Mouse (Mus musculus) G1E (cell line): ENCODE results near the gene Dlx3. TPM values are rescaled to one million over a fixed set of nuclear protein-coding genes. Genes with fewer than 3 reads are reported as not detected.

Source experiments
- ATAC-seq: 2 replicates; pipeline ENCODE4 v1.8.0; 2016; ENCODE audit warnings: mild to moderate bottlenecking; ENCODE audit not compliant: insufficient number of reproducible peaks, poor library complexity, low FRiP score, severe bottlenecking; ENCODE audit errors: extremely low read depth
- DNase-seq: peaks from one replicate; pipeline ENCODE4 v3.0.0; 2012; ENCODE audit warnings: low spot score
- H3K27me3 ChIP-seq: 2 replicates; pipeline ENCODE4 v1.6.1; 2012; ENCODE audit warnings: mild to moderate bottlenecking, low read length, inconsistent platforms; ENCODE audit not compliant: insufficient read depth
- H3K36me3 ChIP-seq: replicated peaks from 2 replicates; pipeline ENCODE3; 2012; ENCODE audit warnings: mild to moderate bottlenecking, inconsistent platforms
- H3K4me1 ChIP-seq: 2 replicates; pipeline ENCODE4 v1.6.1; 2012; ENCODE audit warnings: low read depth, low read length, inconsistent platforms, mixed read lengths; ENCODE audit not compliant: insufficient read depth
- H3K4me3 ChIP-seq: 2 replicates; pipeline ENCODE4 v1.5.1; 2012; ENCODE audit warnings: low read depth, mild to moderate bottlenecking, inconsistent platforms, low read length, moderate library complexity, mixed read lengths
- H3K9me3 ChIP-seq: replicated peaks from 2 replicates; pipeline ENCODE4 v1.6.1; 2012; ENCODE audit warnings: inconsistent platforms
- CTCF ChIP-seq: IDR thresholded peaks from 2 replicates; pipeline ENCODE4 v1.5.1; 2012; ENCODE audit warnings: low read depth, low read length, inconsistent platforms, mixed read lengths
- GATA1 ChIP-seq: IDR thresholded peaks from 2 replicates; pipeline ENCODE4 v1.6.1; 2012; ENCODE audit warnings: borderline replicate concordance, low read length, inconsistent platforms, mixed read lengths
- GATA2 ChIP-seq: IDR thresholded peaks from 2 replicates; pipeline ENCODE4 v1.6.1; 2012; ENCODE audit warnings: low read depth, low read length, inconsistent platforms, borderline replicate concordance
- POLR2AphosphoS5 ChIP-seq: IDR thresholded peaks from 2 replicates; pipeline ENCODE4 v1.6.1; 2012; ENCODE audit warnings: low read depth, low read length, inconsistent platforms; ENCODE audit not compliant: insufficient replicate concordance
- TAL1 ChIP-seq: conservative IDR thresholded peaks from 2 replicates; pipeline ENCODE4 v1.6.1; 2012; ENCODE audit warnings: low read depth, low read length, inconsistent platforms, mixed read lengths
- polyA plus RNA-seq: library from polyadenylated mRNA; stranded (reverse); fragments of >175 nt; gene quantifications from 2 replicates; pipeline ENCODE4 v1.2.3, GENCODE M21; 2012
- total RNA-seq, 2 experiments: library from RNA; stranded (forward) in 1 of 2; stranded (reverse) in 1 of 2; fragments of 200-1000 nt in 1 of 2; fragments of >200 nt in 1 of 2; fragmentation: Nextera tagmentation in 1 of 2; gene quantifications; 2 replicates each; pipeline ENCODE4 v1.2.3; 2014 to 2017

The Dlx3 gene
- total RNA-seq (2014; fragmentation: Nextera tagmentation) (not detected in 2 replicates), total RNA-seq (2017) (0.11 TPM in 1 of 2 replicates, not detected in the other), polyA plus RNA-seq (not detected in 2 replicates)

DNA sequence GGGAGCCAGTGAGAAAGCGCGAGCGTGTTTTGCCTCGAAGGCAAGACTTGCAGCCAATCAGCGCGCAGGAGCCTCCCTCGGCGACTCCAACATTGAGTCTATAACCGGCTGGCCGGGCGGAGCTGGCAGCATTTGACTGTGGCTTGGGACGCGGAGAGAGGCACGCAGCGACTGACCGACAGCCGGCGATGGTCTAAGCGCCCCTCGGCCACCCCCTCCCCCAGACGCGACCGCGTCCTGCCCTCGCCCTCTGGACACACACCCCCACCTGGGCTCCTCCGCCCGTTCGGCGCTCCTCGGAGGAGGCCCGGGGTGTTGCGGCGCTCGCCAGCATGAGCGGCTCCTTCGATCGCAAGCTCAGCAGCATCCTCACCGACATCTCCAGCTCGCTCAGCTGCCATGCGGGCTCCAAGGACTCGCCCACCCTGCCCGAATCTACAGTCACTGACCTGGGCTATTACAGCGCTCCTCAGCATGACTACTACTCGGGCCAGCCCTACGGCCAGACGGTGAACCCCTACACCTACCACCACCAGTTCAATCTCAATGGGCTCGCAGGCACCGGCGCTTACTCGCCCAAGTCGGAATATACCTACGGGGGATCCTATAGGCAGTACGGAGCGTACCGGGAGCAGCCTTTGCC lies at the start of gene Dlx3:
Dlx3 (plus strand) TSS at position 130 of the 643 bp plus-strand sequence.
- no peaks in the 10 kb centered on the region for H3K36me3 ChIP-seq
- no peak for DNase-seq
- ATAC-seq, result no peak
- H3K4me3 ChIP-seq, result no peak within 1 kb of the TSS
- peaks cover 3% of the 10 kb centered on the region for H3K4me1 ChIP-seq
- H3K27me3 ChIP-seq, result peaks cover 30% of the 10 kb centered on the region
- TF ChIP-seq POLR2AphosphoS5 (no peak), TAL1 (no peak), CTCF (no peak), GATA2 (no peak), GATA1 (no peak)
- H3K9me3 ChIP-seq, result no peaks in the 10 kb centered on the region

DNA sequence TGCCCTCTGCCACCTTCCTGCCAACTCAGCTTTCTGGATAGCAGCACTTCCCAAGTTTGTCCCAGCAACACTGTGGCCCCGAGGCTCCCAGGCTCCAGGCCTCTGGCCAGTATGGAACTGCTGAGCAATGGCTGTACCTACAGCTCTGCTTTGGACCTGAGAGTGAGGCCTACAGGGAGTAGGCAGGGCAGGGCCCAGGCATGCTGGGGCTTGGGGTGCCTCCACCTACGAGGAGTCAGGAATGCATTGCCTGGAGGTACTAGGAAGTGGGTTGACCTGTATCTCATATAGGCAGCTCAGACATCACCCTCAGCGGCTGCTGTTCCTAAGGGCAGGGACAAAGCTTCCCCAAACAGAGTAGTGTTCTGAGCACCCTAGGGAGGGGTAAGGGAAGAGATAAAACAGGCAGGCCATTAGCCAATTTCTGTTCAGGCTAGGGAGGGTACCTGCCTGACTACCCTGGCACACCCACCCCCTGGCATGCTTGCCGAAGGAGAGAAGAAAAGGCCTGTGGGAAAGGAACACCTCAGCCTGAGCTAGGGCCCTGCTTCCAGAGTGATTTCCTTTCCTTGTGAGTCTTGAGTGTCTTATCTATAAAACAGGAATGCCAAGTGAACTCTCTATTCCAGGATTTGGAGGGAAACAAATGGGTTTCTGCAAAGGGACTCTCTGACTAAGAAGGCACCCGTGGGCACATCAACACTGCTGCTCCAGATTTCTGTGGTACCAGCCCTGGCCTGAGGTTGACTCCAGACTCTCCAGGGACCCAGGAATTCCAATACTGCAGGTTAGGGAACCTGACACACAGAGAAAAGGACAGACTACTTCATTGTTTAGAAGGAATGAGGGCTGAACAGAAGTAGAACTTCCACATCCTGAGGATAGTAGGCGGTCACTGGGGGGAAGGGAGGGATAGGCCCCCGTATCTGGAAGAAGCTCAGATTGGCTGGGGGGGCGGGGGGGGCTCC lies 49.5 kb upstream of the Dlx3 start:
- DNase-seq (no peak), ATAC-seq (no peak)
- peaks cover 46% of the 10 kb centered on the region for H3K27me3 ChIP-seq
- no peak overlapping the region for H3K4me3 ChIP-seq
- no peaks in the 10 kb centered on the region for H3K9me3 ChIP-seq
- no peaks in the 10 kb centered on the region for H3K36me3 ChIP-seq
- TF ChIP-seq GATA1 (no peak), TAL1 (no peak), CTCF (no peak)
- H3K4me1 ChIP-seq, result no peaks in the 10 kb centered on the region

DNA sequence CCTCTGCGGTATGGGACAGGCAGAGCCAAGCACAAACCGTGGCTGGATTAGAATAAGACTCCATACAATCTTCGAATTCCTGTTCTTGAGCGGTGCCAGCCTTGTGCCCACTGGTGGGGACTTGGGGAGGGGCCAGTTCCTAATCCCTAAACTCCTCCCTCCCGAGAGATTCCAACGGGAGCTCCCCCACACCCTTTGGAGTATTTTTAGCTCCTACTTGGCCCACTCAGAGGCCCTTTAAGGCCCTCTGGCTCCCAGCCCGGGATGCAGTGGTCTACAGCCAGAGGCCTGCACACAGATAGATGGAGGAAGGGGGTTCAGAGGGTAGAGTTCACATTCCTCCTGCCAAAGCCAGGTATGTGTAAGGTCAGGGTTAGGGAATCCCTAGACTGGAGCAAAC lies 48.7 kb upstream of the Dlx3 start:
- H3K36me3 ChIP-seq, result no peaks in the 10 kb centered on the region
- TF ChIP-seq GATA2, result no peak
- no peak for TF ChIP-seq TAL1
- no peak for TF ChIP-seq GATA1
- TF ChIP-seq POLR2AphosphoS5, result no peak
- TF ChIP-seq CTCF, result no peak
- H3K27me3 ChIP-seq, result peaks cover 46% of the 10 kb centered on the region
- no peak for ATAC-seq
- H3K4me3 ChIP-seq, result no peak overlapping the region
- DNase-seq, result no peak
- H3K4me1 ChIP-seq, result no peaks in the 10 kb centered on the region
- H3K9me3 ChIP-seq, result peaks cover 4% of the 10 kb centered on the region

DNA sequence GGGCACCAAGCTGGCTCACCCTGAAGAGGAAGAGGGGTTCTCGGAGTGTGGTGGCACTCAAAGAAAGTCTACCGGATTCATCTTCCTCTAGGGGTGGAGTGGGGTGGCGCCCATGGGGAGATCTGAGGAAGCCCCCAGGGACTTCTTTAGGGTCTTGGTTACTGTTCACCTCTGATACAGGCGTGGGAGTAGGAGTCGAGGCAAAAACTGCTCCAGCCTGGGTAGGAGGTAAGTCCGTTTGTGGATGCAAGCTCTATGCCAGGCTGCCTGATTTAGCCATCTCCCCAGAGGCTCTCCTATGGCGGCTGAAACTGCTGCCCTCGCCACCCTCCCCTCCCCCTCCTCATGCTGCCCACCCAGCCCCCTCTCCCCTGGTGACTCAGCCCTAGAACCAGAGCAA lies 47.8 kb upstream of the Dlx3 start:
- Histone ChIP-seq H3K27me3 (peaks cover 53% of the 10 kb centered on the region), H3K36me3 (no peaks in the 10 kb centered on the region), H3K4me1 (no peaks in the 10 kb centered on the region), H3K4me3 (no peak overlapping the region), H3K9me3 (peaks cover 10% of the 10 kb centered on the region)
- no peak for TF ChIP-seq TAL1
- TF ChIP-seq POLR2AphosphoS5, result no peak
- ATAC-seq, result no peak
- no peak for DNase-seq

DNA sequence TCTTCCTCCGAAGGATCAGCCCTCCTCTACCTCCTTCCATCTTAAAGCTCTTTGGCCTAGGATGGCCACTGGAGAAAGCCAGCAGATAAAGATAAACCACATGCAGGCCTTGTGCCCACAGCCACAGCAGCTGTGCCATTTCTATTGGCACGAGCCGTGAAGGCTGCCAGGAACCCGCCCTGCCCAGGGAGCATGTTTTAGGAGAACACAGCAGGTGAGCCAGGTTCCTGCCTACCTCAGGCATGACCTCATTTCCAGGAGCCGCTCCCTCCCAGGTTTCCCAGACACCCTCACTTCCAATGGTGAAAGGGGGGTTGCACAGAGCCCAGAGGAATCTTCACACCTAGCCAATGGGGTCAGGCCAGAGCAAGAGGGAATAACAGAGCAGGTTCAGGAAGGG lies 47.1 kb upstream of the Dlx3 start:
- no peak for ATAC-seq
- H3K36me3 ChIP-seq, result no peaks in the 10 kb centered on the region
- H3K9me3 ChIP-seq, result peaks cover 10% of the 10 kb centered on the region
- H3K4me3 ChIP-seq, result no peak overlapping the region
- TF ChIP-seq TAL1 (no peak), GATA1 (no peak), CTCF (no peak), GATA2 (no peak), POLR2AphosphoS5 (no peak)
- DNase-seq, result no peak
- H3K27me3 ChIP-seq, result peaks cover 50% of the 10 kb centered on the region
- no peaks in the 10 kb centered on the region for H3K4me1 ChIP-seq

DNA sequence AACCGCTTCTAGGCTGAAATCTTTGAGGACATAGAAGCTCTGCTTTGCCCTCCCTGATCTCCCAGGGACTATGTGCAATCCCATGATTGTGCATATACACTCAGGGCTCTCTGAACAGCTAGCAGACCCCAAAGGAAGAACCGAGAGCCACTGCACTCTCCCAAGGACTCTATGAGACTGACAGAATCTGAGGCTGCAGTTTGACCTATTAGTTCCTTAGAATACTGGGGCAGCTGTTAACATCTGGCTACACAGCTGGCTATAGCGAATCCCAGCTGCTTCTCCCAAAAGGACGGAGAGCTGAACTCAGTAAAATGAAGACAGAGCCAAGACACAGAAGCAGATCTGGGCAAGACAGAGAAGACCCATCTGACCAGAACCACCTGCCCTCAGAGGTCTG lies 46.1 kb upstream of the Dlx3 start:
- Histone ChIP-seq H3K4me3 (no peak overlapping the region), H3K9me3 (peaks cover 10% of the 10 kb centered on the region), H3K36me3 (no peaks in the 10 kb centered on the region), H3K4me1 (no peaks in the 10 kb centered on the region), H3K27me3 (peaks cover 50% of the 10 kb centered on the region)
- DNase-seq, result no peak
- no peak for ATAC-seq
- no peak for TF ChIP-seq GATA2

DNA sequence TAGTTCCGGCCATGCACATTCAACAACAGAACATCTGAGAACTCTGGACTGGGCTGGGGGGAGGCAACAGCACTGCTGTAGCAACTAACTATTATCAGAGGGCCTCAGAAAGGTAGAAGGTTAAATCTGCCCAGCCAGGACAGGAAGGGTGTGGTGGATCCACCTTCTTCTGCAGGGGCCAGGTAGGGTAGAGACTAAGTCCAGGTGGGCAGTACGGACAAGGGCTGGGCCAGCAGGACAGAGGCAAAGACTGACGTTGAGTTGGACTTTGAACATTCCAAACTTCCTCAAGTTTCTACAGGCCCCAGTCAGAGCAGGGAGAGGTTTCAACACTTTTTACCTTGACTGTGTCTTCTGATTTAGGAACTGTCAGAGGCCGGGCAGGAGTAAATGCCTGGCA lies 45.2 kb upstream of the Dlx3 start:
- no peak for ATAC-seq
- TF ChIP-seq GATA1 (no peak), GATA2 (no peak), CTCF (no peak), TAL1 (no peak), POLR2AphosphoS5 (no peak)
- no peaks in the 10 kb centered on the region for H3K4me1 ChIP-seq
- no peak overlapping the region for H3K4me3 ChIP-seq
- H3K27me3 ChIP-seq, result peaks cover 56% of the 10 kb centered on the region
- peaks cover 10% of the 10 kb centered on the region for H3K9me3 ChIP-seq
- no peak for DNase-seq
- H3K36me3 ChIP-seq, result no peaks in the 10 kb centered on the region
